Mouse (Mus musculus) testis, adult 2 months (tissue): ENCODE data around the gene Pklr.

Experiments
- CTCF ChIP-seq: fragments of 200-500 bp; IDR thresholded peaks from 2 replicates; pipeline ENCODE4 v1.5.1; 2012; ENCODE audit warnings: low read depth, mild to moderate bottlenecking, inconsistent platforms, low read length, moderate library complexity; ENCODE audit not compliant: control insufficient read depth, insufficient read depth, insufficient replicate concordance
- POLR2A ChIP-seq: fragments of 200-500 bp; IDR thresholded peaks from 2 replicates; pipeline ENCODE4 v1.6.1; 2012; ENCODE audit warnings: low read depth, mild to moderate bottlenecking, inconsistent platforms, low read length, moderate library complexity; ENCODE audit not compliant: control insufficient read depth

DNA sequence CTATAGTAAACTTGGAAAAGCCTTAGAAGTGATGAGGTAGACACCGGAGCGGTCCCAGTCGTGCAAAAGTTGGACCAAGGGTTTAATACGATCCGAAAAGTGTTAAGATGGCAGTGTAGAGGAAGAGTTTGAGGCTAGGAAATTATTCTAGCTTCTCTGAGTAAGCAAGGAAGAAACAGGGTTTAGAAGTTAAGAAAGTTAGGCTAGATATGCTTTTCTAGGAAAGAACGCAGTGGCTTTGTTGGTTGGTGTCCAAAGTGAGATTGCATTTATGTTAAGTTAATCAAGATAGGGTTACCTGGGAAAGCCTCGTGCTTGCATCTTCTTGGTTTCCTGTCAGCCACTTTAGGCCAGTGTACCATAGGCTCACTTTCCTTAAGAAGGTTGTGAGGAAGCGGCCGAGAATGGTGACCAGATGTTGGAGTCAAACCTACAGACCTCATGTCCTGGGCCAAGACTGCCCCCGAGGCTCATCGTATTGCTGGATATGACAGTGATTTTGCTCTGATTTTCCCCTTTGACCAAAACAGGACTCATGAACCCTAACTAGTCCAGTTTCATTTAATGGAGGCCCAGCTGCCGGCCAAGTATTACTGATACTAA is 29.4 kb downstream of the Pklr start:
- no peak for TF ChIP-seq POLR2A
- TF ChIP-seq CTCF: no peak
